Mouse (Mus musculus) G1E (cell line): Measurements from ENCODE around the gene Rec8.

Source experiments
- CTCF ChIP-seq: IDR thresholded peaks from 2 replicates; pipeline ENCODE4 v1.5.1; 2012; ENCODE audit warnings: low read depth, low read length, inconsistent platforms, mixed read lengths
- GATA1 ChIP-seq: IDR thresholded peaks from 2 replicates; pipeline ENCODE4 v1.6.1; 2012; ENCODE audit warnings: borderline replicate concordance, low read length, inconsistent platforms, mixed read lengths
- GATA2 ChIP-seq: IDR thresholded peaks from 2 replicates; pipeline ENCODE4 v1.6.1; 2012; ENCODE audit warnings: low read depth, low read length, inconsistent platforms, borderline replicate concordance
- POLR2AphosphoS5 ChIP-seq: IDR thresholded peaks from 2 replicates; pipeline ENCODE4 v1.6.1; 2012; ENCODE audit warnings: low read depth, low read length, inconsistent platforms; ENCODE audit not compliant: insufficient replicate concordance
- TAL1 ChIP-seq: conservative IDR thresholded peaks from 2 replicates; pipeline ENCODE4 v1.6.1; 2012; ENCODE audit warnings: low read depth, low read length, inconsistent platforms, mixed read lengths

DNA sequence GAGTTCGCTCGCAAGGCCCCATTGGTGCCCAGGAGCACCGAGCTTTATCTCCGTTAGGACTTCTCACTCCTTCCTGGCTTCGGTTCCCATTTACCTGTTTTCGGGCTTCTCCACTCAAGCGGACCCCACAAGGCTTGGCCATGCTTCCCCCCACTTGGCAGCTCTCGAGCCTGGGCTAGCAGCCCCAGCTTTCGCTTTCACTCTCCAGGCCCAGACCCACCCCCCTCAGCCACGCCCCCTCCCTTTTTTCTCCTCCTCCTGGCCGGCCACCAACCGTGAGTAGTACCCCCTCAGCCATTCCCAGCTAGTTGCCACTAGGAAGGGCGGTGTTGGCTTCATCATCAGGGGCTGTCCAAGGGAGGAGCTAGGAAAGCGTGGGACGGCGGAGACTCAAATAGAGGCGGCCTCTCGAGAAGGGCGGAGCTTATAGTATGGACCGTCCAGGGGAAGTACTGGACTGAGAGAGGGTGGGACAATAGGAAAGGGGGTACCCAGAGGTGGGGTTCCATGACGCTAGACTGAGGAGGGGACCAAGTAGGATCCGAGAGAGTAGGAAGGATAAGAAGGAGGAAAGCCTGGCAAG lies 27.0 kb upstream of the Rec8 start, which contains the start of gene Psme2:
- TF ChIP-seq CTCF (no peak), GATA1 (no peak), GATA2 (no peak), POLR2AphosphoS5 (no peak), TAL1 (no peak)
